Mouse (Mus musculus): ENCODE measurements at regions not wholly inside any gene's neighbourhood (a gene's known extent, or its start where the extent isn't known, plus 50 kb on each side); places are given as distances from the start of the nearest gene placed in this dataset.

GRCm38 (mm10) chr8:125341606-125342005, 228.0 kb downstream of the Sipa1l2 start:
- Histone ChIP-seq H3K9ac (no peak overlapping the region), H3K4me1 (peaks cover 19% of the 10 kb centered on the region; the same call in 1 of the 2 replicates), H3K27me3 (peaks cover 11% of the 10 kb centered on the region), H3K27ac (no peak overlapping the region), H3K4me2 (no peak overlapping the region), H3K9me3 (no peaks in the 10 kb centered on the region), H3K36me3 (no peaks in the 10 kb centered on the region), H3K4me3 (no peak overlapping the region)
- 84% methylated on average over 4 of the region's 4 CpGs for WGBS
- no peak for ATAC-seq (ENCODE audit: insufficient number of reproducible peaks, low FRiP score, low TSS enrichment, low read depth)

GRCm38 (mm10) chr8:125338222-125338621, 231.4 kb downstream of the Sipa1l2 start:
- ATAC-seq (ENCODE audit: insufficient number of reproducible peaks, low FRiP score, low TSS enrichment, low read depth): no peak
- Histone ChIP-seq H3K4me2 (no peak overlapping the region), H3K9me3 (no peaks in the 10 kb centered on the region), H3K27ac (no peak overlapping the region), H3K9ac (no peak overlapping the region), H3K4me1 (peaks cover 13% of the 10 kb centered on the region; the same call in 1 of the 2 replicates), H3K36me3 (no peaks in the 10 kb centered on the region), H3K4me3 (no peak overlapping the region), H3K27me3 (peaks cover 11% of the 10 kb centered on the region)
- WGBS: 17% methylated on average over 6 of the region's 6 CpGs

GRCm38 (mm10) chr8:125337444-125338077, 232.0 kb downstream of the Sipa1l2 start:
- 30% methylated on average over 18 of the region's 18 CpGs for WGBS
- Histone ChIP-seq H3K36me3 (no peaks in the 10 kb centered on the region), H3K4me1 (peaks cover 9% of the 10 kb centered on the region; the same call in 1 of the 2 replicates), H3K9me3 (no peaks in the 10 kb centered on the region), H3K27ac (no peak overlapping the region), H3K9ac (no peak overlapping the region), H3K4me3 (no peak overlapping the region), H3K4me2 (no peak overlapping the region), H3K27me3 (peaks cover 11% of the 10 kb centered on the region)
- ATAC-seq (ENCODE audit: insufficient number of reproducible peaks, low FRiP score, low TSS enrichment, low read depth): no peak

- no peak overlapping the region for H3K27ac ChIP-seq
- H3K27me3 ChIP-seq: peaks cover 9% of the 10 kb centered on the region
- H3K4me3 ChIP-seq: no peak overlapping the region
- 61% methylated on average over 3 of the region's 3 CpGs for WGBS
- no peak overlapping the region for H3K4me2 ChIP-seq
- no peak for ATAC-seq (ENCODE audit: insufficient number of reproducible peaks, low FRiP score, low TSS enrichment, low read depth)
- peaks cover 9% of the 10 kb centered on the region; the same call in 1 of the 2 replicates for H3K4me1 ChIP-seq
- H3K9me3 ChIP-seq: no peaks in the 10 kb centered on the region
- H3K9ac ChIP-seq: no peak overlapping the region
- no peaks in the 10 kb centered on the region for H3K36me3 ChIP-seq
Measured at GRCm38 (mm10) chr8:125336799-125337198, 232.8 kb downstream of the Sipa1l2 start.

GRCm38 (mm10) chr8:125335575-125336370, 233.8 kb downstream of the Sipa1l2 start:
- WGBS: 74% methylated on average over 28 of the region's 28 CpGs

GRCm38 (mm10) chr8:125335171-125335570, 234.4 kb downstream of the Sipa1l2 start:
- H3K27ac ChIP-seq: no peak overlapping the region

More at GRCm38 (mm10) chr8:125335575-125336370, 233.8 kb downstream of the Sipa1l2 start:
- no peak overlapping the region for H3K4me2 ChIP-seq
- no peaks in the 10 kb centered on the region for H3K36me3 ChIP-seq
- H3K4me1 ChIP-seq: peaks cover 9% of the 10 kb centered on the region; the same call in 1 of the 2 replicates
- no peaks in the 10 kb centered on the region for H3K9me3 ChIP-seq
- H3K4me3 ChIP-seq: no peak overlapping the region
- no peak overlapping the region for H3K27ac ChIP-seq
- H3K27me3 ChIP-seq: peaks cover 5% of the 10 kb centered on the region
- no peak overlapping the region for H3K9ac ChIP-seq
- no peak for ATAC-seq (ENCODE audit: insufficient number of reproducible peaks, low FRiP score, low TSS enrichment, low read depth)

GRCm38 (mm10) chr8:125330638-125331037, 239.0 kb downstream of the Sipa1l2 start:
- ATAC-seq (ENCODE audit: insufficient number of reproducible peaks, low FRiP score, low TSS enrichment, low read depth): no peak
- Histone ChIP-seq H3K9ac (no peak overlapping the region), H3K27ac (no peak overlapping the region), H3K4me2 (no peak overlapping the region), H3K27me3 (no peaks in the 10 kb centered on the region), H3K4me3 (no peak overlapping the region), H3K4me1 (peaks cover 8% of the 10 kb centered on the region; the same call in 1 of the 2 replicates), H3K36me3 (no peaks in the 10 kb centered on the region), H3K9me3 (no peaks in the 10 kb centered on the region)
- 51% methylated on average over 6 of the region's 6 CpGs for WGBS

More at GRCm38 (mm10) chr8:125335171-125335570, 234.4 kb downstream of the Sipa1l2 start:
- Histone ChIP-seq H3K27me3 (peaks cover 2% of the 10 kb centered on the region), H3K4me1 (peaks cover 9% of the 10 kb centered on the region; the same call in 1 of the 2 replicates), H3K4me3 (no peak overlapping the region), H3K9me3 (no peaks in the 10 kb centered on the region), H3K36me3 (no peaks in the 10 kb centered on the region), H3K4me2 (no peak overlapping the region), H3K9ac (no peak overlapping the region)
- 49% methylated on average over 6 of the region's 6 CpGs for WGBS
- no peak for ATAC-seq (ENCODE audit: insufficient number of reproducible peaks, low FRiP score, low TSS enrichment, low read depth)

- peaks cover 8% of the 10 kb centered on the region; the same call in 1 of the 2 replicates for H3K4me1 ChIP-seq
- WGBS: 82% methylated on average over 4 of the region's 4 CpGs
Measured at GRCm38 (mm10) chr8:125328650-125329049, 241.0 kb downstream of the Sipa1l2 start.

GRCm38 (mm10) chr8:125327551-125328262, 241.9 kb downstream of the Sipa1l2 start:
- Histone ChIP-seq H3K27me3 (no peaks in the 10 kb centered on the region), H3K27ac (no peak overlapping the region), H3K4me1 (peaks cover 8% of the 10 kb centered on the region; the same call in 1 of the 2 replicates), H3K4me2 (no peak overlapping the region), H3K9ac (no peak overlapping the region), H3K4me3 (no peak overlapping the region), H3K36me3 (no peaks in the 10 kb centered on the region), H3K9me3 (no peaks in the 10 kb centered on the region)
- WGBS: 60% methylated on average over 13 of the region's 13 CpGs
- no peak for ATAC-seq (ENCODE audit: insufficient number of reproducible peaks, low FRiP score, low TSS enrichment, low read depth)

More at GRCm38 (mm10) chr8:125328650-125329049, 241.0 kb downstream of the Sipa1l2 start:
- no peak overlapping the region for H3K27ac ChIP-seq
- no peaks in the 10 kb centered on the region for H3K9me3 ChIP-seq
- no peak for ATAC-seq (ENCODE audit: insufficient number of reproducible peaks, low FRiP score, low TSS enrichment, low read depth)
- H3K9ac ChIP-seq: no peak overlapping the region
- no peaks in the 10 kb centered on the region for H3K27me3 ChIP-seq
- no peak overlapping the region for H3K4me2 ChIP-seq
- no peak overlapping the region for H3K4me3 ChIP-seq
- H3K36me3 ChIP-seq: no peaks in the 10 kb centered on the region

- no peak overlapping the region for H3K27ac ChIP-seq
- no peaks in the 10 kb centered on the region for H3K27me3 ChIP-seq
- no peak overlapping the region for H3K4me3 ChIP-seq
- H3K4me2 ChIP-seq: no peak overlapping the region
- no peak for ATAC-seq (ENCODE audit: insufficient number of reproducible peaks, low FRiP score, low TSS enrichment, low read depth)
- no peak overlapping the region for H3K9ac ChIP-seq
- WGBS: 80% methylated on average over 6 of the region's 6 CpGs
- peaks cover 8% of the 10 kb centered on the region; the same call in 1 of the 2 replicates for H3K4me1 ChIP-seq
- H3K9me3 ChIP-seq: no peaks in the 10 kb centered on the region
- H3K36me3 ChIP-seq: no peaks in the 10 kb centered on the region
Measured at GRCm38 (mm10) chr8:125327006-125327405, 242.6 kb downstream of the Sipa1l2 start.

GRCm38 (mm10) chr8:125325736-125326135, 243.9 kb downstream of the Sipa1l2 start:
- Histone ChIP-seq H3K4me1 (peaks cover 8% of the 10 kb centered on the region; the same call in 1 of the 2 replicates), H3K27ac (no peak overlapping the region), H3K27me3 (no peaks in the 10 kb centered on the region), H3K4me3 (no peak overlapping the region), H3K9me3 (no peaks in the 10 kb centered on the region), H3K9ac (no peak overlapping the region), H3K4me2 (no peak overlapping the region), H3K36me3 (no peaks in the 10 kb centered on the region)
- WGBS: 68% methylated on average over 6 of the region's 6 CpGs
- no peak for ATAC-seq (ENCODE audit: insufficient number of reproducible peaks, low FRiP score, low TSS enrichment, low read depth)
